Mouse (Mus musculus) embryonic fibroblast, embryonic 13.5 days (primary cell): ENCODE measurements at regions not wholly inside any gene's neighbourhood (a gene's known extent, or its start where the extent isn't known, plus 50 kb on each side); places are given as distances from the start of the nearest gene placed in this dataset.

Experiments
- CTCF ChIP-seq: IDR thresholded peaks from 2 replicates; pipeline ENCODE4 v1.5.1; 2011; ENCODE audit warnings: mild to moderate bottlenecking, control low read depth, low read length, moderate library complexity, borderline replicate concordance; ENCODE audit not compliant: insufficient read depth
- POLR2A ChIP-seq: IDR thresholded peaks from 2 replicates; pipeline ENCODE4 v1.6.1; 2011; ENCODE audit warnings: low read depth, mild to moderate bottlenecking, control low read depth, low read length, moderate library complexity

- TF ChIP-seq POLR2A (no peak), CTCF (no peak)
Measured at GRCm38 (mm10) chr6:16076266-16076665, 355.8 kb downstream of the Mdfic start.
